Mouse (Mus musculus) cortical plate, adult 2 months (tissue): Measurements from ENCODE around the gene Nck1. TPM values are rescaled to one million over a fixed set of nuclear protein-coding genes. Genes with fewer than 3 reads are reported as not detected.

Source experiments
- H3K27ac ChIP-seq: fragments of 200-500 bp; 2 replicates; pipeline ENCODE4 v1.5.1; 2012; ENCODE audit warnings: low read length, control low read depth, inconsistent platforms; ENCODE audit not compliant: insufficient read depth
- H3K4me1 ChIP-seq: fragments of 200-500 bp; 2 replicates; pipeline ENCODE4 v1.6.1; 2011; ENCODE audit warnings: low read length; ENCODE audit not compliant: control insufficient read depth, insufficient read depth
- H3K4me3 ChIP-seq: fragments of 200-500 bp; 2 replicates; pipeline ENCODE4 v1.5.1; 2011; ENCODE audit warnings: mild to moderate bottlenecking, low read length, control low read depth; ENCODE audit not compliant: insufficient read depth
- CTCF ChIP-seq: fragments of 200-500 bp; IDR thresholded peaks from 2 replicates; pipeline ENCODE4 v1.5.1; 2011; ENCODE audit warnings: mild to moderate bottlenecking, control low read depth, low read length; ENCODE audit not compliant: insufficient read depth; ENCODE audit errors: extremely low read depth
- POLR2A ChIP-seq: fragments of 200-500 bp; IDR thresholded peaks from 2 replicates; pipeline ENCODE4 v1.6.1; 2011; ENCODE audit warnings: mild to moderate bottlenecking, low read length, control low read depth; ENCODE audit not compliant: insufficient read depth; ENCODE audit errors: extremely low read depth
- polyA plus RNA-seq: library from polyadenylated mRNA; depleted of rRNA; stranded (reverse); fragments of >200 nt; gene quantifications from 2 replicates; pipeline ENCODE4 v1.2.3, GENCODE M21; 2012; rRNA removed

Gene Nck1
- 24.5 and 27.2 TPM in 2 replicates for polyA plus RNA-seq

DNA sequence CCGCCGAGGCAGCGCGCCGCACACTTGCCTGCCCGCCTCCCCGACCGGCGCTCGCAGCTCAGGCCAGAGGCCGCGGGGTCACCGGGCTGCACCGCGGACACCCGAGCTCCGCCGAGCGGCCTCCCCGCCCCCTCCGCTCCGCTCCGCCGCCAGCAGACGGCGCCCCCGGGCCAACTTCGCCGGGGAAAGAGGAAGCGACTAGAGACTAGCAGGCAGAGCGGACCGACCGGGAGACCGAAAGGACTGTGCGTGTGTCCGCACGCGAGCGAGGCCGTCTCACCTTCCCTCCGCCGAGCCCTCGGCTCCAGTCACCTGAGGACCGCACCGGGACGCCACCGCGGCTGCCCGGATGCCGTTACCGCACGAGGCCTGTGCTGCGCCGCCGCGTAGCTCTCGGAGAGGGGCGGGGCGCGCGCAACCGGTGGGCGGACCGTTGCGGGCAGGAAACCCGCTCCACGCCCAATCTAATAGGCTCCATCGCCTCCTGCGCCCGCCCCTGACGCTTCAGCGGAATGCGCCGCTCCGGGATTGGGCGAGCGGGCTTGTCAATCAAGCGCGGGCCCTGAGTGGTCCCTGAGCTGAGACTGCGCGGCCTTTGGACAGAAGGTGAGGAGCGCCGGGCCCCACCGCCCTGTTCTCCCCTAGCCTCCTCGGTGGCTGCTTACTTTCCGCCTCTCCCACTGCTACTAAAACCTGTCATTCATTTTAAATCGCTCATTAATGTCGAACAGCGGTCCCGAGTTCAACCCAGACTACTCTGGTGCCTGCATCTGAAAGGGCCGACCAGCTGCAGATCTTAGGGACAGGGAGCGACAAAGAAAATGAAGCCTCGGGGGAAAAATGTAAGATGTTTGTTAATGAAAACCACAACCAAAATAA lies at the start of gene Nck1:
TSS of gene Nck1 (minus strand) at position 420 of the 879 bp plus-strand sequence.
- no peaks in the 10 kb centered on the region; the same call in 1 of the 2 replicates for H3K4me1 ChIP-seq

DNA sequence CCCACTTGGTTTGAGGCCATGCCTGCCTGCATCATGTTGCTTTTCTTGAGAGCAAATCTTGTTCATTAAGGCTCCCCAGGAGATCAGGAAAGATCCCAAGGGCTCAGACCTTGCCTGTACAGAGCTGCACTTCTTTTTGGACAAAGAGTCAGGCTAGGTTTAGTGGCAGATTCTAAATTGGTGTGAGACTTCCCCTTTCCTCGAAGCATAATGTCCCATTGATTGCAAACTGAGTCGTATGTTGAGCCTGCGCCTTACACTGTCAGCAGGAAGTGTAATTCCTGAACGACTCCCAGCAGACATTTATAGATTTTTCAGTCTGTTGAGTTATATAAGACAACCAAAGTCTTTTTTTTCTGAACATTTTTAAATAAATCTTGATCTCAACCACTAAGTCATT lies 44.5 kb upstream of the Nck1 start:
- no peak for TF ChIP-seq CTCF
- no peak for TF ChIP-seq POLR2A
- H3K27ac ChIP-seq = no peak overlapping the region
- peaks cover 3% of the 10 kb centered on the region; the same call in 1 of the 2 replicates for H3K4me1 ChIP-seq
- no peak overlapping the region for H3K4me3 ChIP-seq

More for the DNA sequence above, at the start of gene Nck1:
- peak; percentile 76; the same call in 1 of the 2 replicates for TF ChIP-seq POLR2A
- TF ChIP-seq CTCF = 0 out of 2 replicates have a peak, but pooled peaks have one; percentile 29
- peak within 1 kb of the TSS; percentile 76 for H3K4me3 ChIP-seq
- H3K27ac ChIP-seq = peak within 1 kb of the TSS; percentile 88

DNA sequence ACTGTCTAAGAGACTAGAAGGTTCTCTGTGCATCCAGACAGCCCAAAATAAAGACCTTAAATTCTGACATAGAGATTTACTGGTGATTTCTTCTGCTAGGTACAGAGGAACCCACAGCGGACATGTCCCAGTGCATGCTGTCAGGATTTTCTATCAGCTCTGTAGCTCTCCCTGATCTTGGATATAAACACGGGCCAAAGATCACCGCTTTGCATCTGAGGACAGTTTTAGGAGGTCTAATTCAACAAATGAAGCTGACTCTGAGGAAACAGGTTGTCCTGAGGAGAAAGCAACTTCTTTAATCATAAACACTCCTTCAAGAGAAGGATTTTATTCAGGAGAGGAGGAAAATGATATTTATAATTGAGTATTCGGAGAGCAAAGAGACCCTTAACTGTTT lies 38.1 kb upstream of the Nck1 start:
- TF ChIP-seq POLR2A (no peak), CTCF (no peak)
- Histone ChIP-seq H3K4me1 (no peaks in the 10 kb centered on the region), H3K4me3 (no peak overlapping the region), H3K27ac (no peak overlapping the region)

DNA sequence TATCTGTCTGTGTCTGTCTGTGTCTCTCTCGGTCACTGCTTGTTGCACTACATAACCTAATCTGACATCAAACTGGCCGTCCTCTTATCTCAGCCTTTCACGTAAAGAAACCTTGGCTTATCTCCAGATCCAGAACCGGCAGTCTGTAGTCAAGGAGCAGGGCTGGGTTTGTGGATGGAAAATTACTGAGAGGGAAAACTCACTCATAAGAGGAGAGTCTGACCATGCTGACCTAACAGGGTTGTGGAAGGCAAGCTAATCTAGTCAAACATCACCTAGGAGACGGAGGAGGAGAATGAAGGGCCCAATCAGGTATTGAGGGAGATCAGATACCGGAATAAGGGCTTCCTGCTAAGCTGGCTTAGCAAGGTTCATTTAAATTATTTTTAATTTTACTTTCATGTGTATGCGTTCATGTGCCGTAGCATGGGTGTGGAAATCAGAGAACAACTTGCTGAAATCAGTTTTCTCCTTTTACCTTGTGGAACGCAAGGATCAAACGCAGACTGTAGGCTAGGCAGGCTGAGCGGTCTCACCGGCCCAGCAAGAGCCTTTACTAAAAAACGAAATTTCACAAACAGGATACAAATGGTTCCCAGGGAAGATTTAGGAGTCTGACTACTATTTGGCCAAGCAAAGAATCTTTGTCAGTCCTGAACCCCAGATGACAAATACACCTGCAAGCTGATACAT lies 37.1 kb upstream of the Nck1 start:
- Histone ChIP-seq H3K4me1 (no peaks in the 10 kb centered on the region), H3K27ac (no peak overlapping the region), H3K4me3 (no peak overlapping the region)
- no peak for TF ChIP-seq POLR2A
- TF ChIP-seq CTCF = no peak

DNA sequence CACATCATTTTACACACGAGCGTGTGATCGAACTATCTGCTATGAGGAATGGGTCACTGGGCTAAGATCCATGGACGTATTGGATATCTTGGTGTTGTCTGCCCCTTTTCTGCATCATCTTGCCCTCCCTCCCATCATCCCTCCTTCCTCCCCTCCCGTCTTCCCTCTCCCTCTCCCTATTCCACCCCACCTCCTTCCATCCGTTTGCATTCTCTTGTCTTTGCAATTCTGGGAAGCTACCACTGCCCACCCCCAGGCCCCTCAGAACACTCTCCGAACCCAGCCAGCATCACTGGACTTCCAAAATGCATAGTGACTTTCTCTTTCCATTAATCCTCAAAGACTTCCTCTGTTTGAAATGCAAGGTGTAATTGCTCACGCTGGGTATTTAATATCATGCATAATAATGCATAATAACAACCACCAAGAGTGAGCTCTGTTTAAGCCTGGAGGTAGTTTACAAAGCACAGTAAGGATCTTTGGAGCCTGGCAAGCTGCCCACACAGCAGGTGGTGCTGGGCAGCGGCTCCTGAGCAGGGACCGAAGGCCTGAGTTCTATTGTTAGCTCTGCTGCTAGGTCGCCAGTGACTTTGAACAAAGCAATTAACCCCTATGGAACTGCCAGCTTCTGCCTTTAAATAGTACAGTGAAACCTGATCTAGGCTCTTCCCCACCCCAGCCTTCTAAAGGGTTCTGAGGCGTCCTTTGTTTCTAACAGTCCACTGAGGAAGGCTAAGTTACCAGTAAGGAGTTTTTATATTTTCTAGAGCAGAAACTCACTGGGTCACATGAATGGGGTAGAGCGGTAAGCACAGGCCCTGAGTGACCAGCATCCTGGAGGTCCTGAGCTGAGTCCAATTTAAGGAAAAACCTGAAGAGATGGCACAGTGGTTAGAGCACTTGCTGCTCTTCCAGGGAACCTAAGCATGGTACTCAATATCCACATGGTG lies 35.9 kb upstream of the Nck1 start:
- Histone ChIP-seq H3K4me3 (no peak overlapping the region), H3K4me1 (no peaks in the 10 kb centered on the region), H3K27ac (no peak overlapping the region)
- TF ChIP-seq CTCF = no peak
- no peak for TF ChIP-seq POLR2A

DNA sequence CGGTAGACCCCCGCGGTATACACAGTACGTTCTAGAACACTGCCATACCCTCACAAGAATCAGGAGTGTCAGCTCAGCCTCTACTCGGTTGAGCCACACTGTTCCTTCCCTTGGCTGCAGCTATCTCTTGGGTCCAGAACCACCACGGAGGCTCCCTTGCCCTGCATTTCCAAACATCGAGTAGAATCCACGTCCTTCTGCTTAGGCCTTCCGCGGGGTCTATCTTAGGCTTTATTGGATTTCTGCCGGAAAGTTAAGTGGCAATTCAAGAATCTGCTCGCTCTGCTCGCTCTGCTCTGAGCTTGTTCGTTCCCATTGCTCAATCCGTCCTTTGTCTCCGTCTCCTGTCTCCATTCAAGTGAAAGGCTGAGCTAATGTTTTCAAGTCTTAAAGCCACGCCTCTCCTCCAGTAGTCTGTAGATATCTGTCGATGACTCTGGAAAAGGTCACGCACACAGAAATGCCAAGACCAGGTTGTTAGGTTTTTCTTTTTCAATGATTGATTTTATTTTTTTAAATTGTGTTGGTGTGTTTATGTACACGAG lies 34.3 kb upstream of the Nck1 start:
- H3K4me1 ChIP-seq = no peaks in the 10 kb centered on the region
- no peak for TF ChIP-seq CTCF
- TF ChIP-seq POLR2A = no peak
- no peak overlapping the region for H3K4me3 ChIP-seq
- H3K27ac ChIP-seq = no peak overlapping the region

DNA sequence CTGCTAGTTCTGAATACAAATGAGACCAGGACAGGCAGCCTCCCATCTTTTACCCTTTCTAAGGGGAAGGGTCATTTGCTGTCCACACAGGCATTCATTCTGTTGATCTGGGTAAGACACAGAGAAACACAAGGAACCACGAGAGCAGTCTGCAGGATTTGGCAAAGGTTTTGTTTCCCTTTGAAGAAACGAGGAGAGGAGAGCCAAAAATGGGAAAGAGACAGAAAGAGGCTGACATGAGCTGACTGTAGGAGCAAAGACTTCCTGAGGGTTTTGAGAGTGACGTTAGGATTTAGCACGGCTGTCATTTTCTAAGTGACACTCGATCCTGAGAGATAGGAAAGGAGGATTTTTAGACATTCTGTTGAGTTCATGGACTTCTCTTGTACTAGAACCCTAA lies 28.0 kb upstream of the Nck1 start:
- Histone ChIP-seq H3K4me3 (no peak overlapping the region), H3K27ac (no peak overlapping the region), H3K4me1 (no peaks in the 10 kb centered on the region)
- no peak for TF ChIP-seq CTCF
- no peak for TF ChIP-seq POLR2A

DNA sequence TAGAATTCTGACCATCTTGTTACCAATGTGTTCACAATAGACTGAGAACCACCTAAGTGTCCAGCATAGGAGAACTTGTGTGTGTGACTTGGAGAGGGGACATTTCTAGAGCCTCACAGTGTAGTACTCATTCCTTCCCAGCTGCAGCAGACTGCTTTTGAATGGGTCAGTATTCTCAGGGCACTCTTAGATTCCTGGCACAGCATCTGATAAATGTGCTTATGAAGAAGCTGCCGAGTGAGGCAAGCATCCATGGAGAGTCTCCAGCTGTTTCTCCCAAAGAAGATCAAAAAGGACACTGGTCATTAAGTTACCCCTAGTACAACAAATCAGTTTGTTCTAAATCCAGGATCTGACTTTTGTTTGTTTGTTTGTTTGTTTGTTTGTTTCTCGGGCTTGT lies 27.4 kb upstream of the Nck1 start:
- H3K4me3 ChIP-seq = no peak overlapping the region

DNA sequence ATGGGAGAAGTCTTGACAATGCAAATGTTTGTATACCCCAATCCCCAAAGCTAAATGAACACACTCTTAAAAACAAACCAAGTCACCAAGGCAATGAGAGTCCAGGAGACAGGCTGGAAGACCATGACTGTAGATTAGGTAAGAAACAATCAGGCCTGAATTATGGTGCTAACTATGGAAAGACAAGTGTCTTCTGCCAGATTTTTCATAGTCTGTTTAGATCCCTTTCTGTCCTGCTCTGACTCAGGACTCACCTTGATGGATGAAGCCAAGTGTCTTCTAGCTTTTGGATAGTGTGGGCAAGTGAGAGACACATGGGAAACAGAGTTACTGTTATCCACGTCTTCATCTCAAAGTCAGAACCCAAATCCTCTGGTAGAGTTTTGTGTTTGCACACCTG lies 25.6 kb upstream of the Nck1 start:
- Histone ChIP-seq H3K27ac (no peak overlapping the region), H3K4me1 (no peaks in the 10 kb centered on the region), H3K4me3 (peak overlapping the region; percentile 55; the same call in 1 of the 2 replicates)
- TF ChIP-seq POLR2A (no peak), CTCF (no peak)

More for the DNA sequence above, 27.4 kb upstream of the Nck1 start:
- no peak for TF ChIP-seq POLR2A
- Histone ChIP-seq H3K27ac (no peak overlapping the region), H3K4me1 (no peaks in the 10 kb centered on the region)
